ENCODE assay signal across 16 mouse cellular contexts in the genomic region with DNA sequence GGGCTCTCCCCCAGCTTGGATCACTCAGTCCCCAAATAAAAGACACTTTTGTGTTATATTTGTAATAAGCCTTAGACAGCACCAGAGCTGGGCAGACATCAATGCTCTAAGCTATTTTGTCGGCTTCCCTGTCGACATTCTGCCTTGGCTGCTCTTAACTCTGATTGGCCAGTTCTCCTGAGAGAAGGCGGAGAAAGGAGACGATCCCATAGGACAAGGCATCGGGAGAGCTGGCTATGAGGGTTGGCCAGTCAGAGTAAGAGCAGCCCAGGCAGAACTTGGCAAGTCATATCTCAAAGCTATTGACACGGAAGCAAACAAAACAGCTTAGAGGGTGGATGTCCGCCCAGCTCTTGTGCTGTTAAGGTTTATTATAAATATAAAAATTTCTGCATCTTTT.
DNase-seq lines count a peak whose midpoint lies in the region; ATAC-seq lines count a peak whose summit lies in the region.
"Had no signal": no experiment of that assay in that cellular context is flagged by ENCODE, and none has a peak within 500 bp of the region (broad histone marks: within the 10 kb centered on the region; RNA-seq: fewer than 3 reads in every experiment).

No protein-coding gene starts in this region.

- no peaks in the 10 kb centered on the region for H3K9me3 ChIP-seq in hindbrain, embryonic 13.5 days
- H3K9me3 ChIP-seq in hindbrain, embryonic 12.5 days (replicated peaks), result no peaks in the 10 kb centered on the region
- H3K9me3 ChIP-seq in neural tube, embryonic 13.5 days, result no peaks in the 10 kb centered on the region
- no peaks in the 10 kb centered on the region for H3K9me3 ChIP-seq in neural tube, embryonic 15.5 days (replicated peaks)
- H3K9me3 ChIP-seq: embryonic facial prominence, embryonic 15.5 days had no signal

- peak; percentile 35 for DNase-seq in forelimb bud, embryonic 11.5 days (ENCODE audit: low read depth, low spot score)
- no peak for DNase-seq in adrenal gland, postnatal 14 days
- no peak for DNase-seq in cerebellum, adult 11-12 months
- DNase-seq: adrenal gland, postnatal 36 days; cerebellum, adult 2 months; gastrocnemius, postnatal 14 days; left cerebral cortex, postnatal 4 days; liver, postnatal 0 days; right cerebral cortex, postnatal 14 days; thymus, postnatal 36 days had no signal

- no peak overlapping the region for H3K9ac ChIP-seq in hindbrain, embryonic 13.5 days
- no peak overlapping the region for H3K9ac ChIP-seq in hindbrain, embryonic 12.5 days
- no peak overlapping the region for H3K9ac ChIP-seq in neural tube, embryonic 13.5 days
- no peak overlapping the region for H3K9ac ChIP-seq in neural tube, embryonic 15.5 days (replicated peaks)
- H3K9ac ChIP-seq: embryonic facial prominence, embryonic 15.5 days; liver, postnatal 0 days had no signal

- H3K4me1 ChIP-seq in hindbrain, embryonic 13.5 days (replicated peaks), result no peaks in the 10 kb centered on the region
- H3K4me1 ChIP-seq in hindbrain, embryonic 12.5 days, result 0 out of 2 replicates have a peak, but pooled peaks cover 3% of the 10 kb centered on the region
- H3K4me1 ChIP-seq in neural tube, embryonic 13.5 days (replicated peaks), result peaks cover 9% of the 10 kb centered on the region; the same call in 1 of the 2 replicates
- H3K4me1 ChIP-seq in neural tube, embryonic 15.5 days, result no peaks in the 10 kb centered on the region

- no peak overlapping the region for H3K4me2 ChIP-seq in hindbrain, embryonic 13.5 days
- H3K4me2 ChIP-seq in hindbrain, embryonic 12.5 days (replicated peaks), result no peak overlapping the region; the same call in 1 of the 2 replicates
- H3K4me2 ChIP-seq in neural tube, embryonic 13.5 days, result no peak overlapping the region
- H3K4me2 ChIP-seq in neural tube, embryonic 15.5 days, result no peak overlapping the region
- H3K4me2 ChIP-seq: embryonic facial prominence, embryonic 15.5 days had no signal

- no peak overlapping the region for H3K4me3 ChIP-seq in hindbrain, embryonic 13.5 days
- no peak overlapping the region for H3K4me3 ChIP-seq in hindbrain, embryonic 12.5 days
- no peak overlapping the region for H3K4me3 ChIP-seq in neural tube, embryonic 13.5 days
- H3K4me3 ChIP-seq in neural tube, embryonic 15.5 days (replicated peaks), result no peak overlapping the region
- H3K4me3 ChIP-seq: embryonic facial prominence, embryonic 15.5 days had no signal

- H3K27me3 ChIP-seq in hindbrain, embryonic 13.5 days, result no peaks in the 10 kb centered on the region
- H3K27me3 ChIP-seq in hindbrain, embryonic 12.5 days, result no peaks in the 10 kb centered on the region
- no peaks in the 10 kb centered on the region for H3K27me3 ChIP-seq in neural tube, embryonic 13.5 days
- no peaks in the 10 kb centered on the region for H3K27me3 ChIP-seq in neural tube, embryonic 15.5 days (replicated peaks)
- H3K27me3 ChIP-seq: CH12.LX; embryonic facial prominence, embryonic 15.5 days had no signal

- 47% methylated on average over 7 of the region's 7 CpGs for WGBS in hindbrain, embryonic 13.5 days
- WGBS in hindbrain, embryonic 12.5 days, result 41% methylated on average over 7 of the region's 7 CpGs
- 39% methylated on average over 7 of the region's 7 CpGs for WGBS in neural tube, embryonic 13.5 days
- WGBS in neural tube, embryonic 15.5 days, result 41% methylated on average over 7 of the region's 7 CpGs

- ATAC-seq in hindbrain, embryonic 13.5 days (ENCODE audit: low FRiP score), result 0 out of 2 replicates have a peak, but pooled peaks have one; percentile 28
- no peak for ATAC-seq in hindbrain, embryonic 12.5 days (ENCODE audit: low FRiP score)
- ATAC-seq in neural tube, embryonic 13.5 days (ENCODE audit: low read depth), result peak; percentile 53; the same call in 1 of the 2 replicates
- ATAC-seq in neural tube, embryonic 15.5 days (ENCODE audit: low FRiP score), result no peak
- ATAC-seq: liver, postnatal 0 days had no signal

- no peaks in the 10 kb centered on the region; the same call in 1 of the 2 replicates for H3K36me3 ChIP-seq in hindbrain, embryonic 13.5 days
- no peaks in the 10 kb centered on the region for H3K36me3 ChIP-seq in hindbrain, embryonic 12.5 days
- peaks cover 5% of the 10 kb centered on the region; the same call in 1 of the 2 replicates for H3K36me3 ChIP-seq in neural tube, embryonic 13.5 days
- peaks cover 9% of the 10 kb centered on the region; the same call in 1 of the 2 replicates for H3K36me3 ChIP-seq in neural tube, embryonic 15.5 days
- H3K36me3 ChIP-seq: embryonic facial prominence, embryonic 15.5 days had no signal

- H3K27ac ChIP-seq in hindbrain, embryonic 13.5 days, result no peak overlapping the region
- no peak overlapping the region for H3K27ac ChIP-seq in hindbrain, embryonic 12.5 days
- H3K27ac ChIP-seq in neural tube, embryonic 13.5 days (replicated peaks), result no peak overlapping the region
- H3K27ac ChIP-seq in neural tube, embryonic 15.5 days (replicated peaks), result no peak overlapping the region
- H3K27ac ChIP-seq: embryonic facial prominence, embryonic 15.5 days had no signal

Comparison
In these comparisons a context has a peak if more than half of its experiments do, and no peak if none do; other contexts are left out.
1. ATAC-seq: peak in hindbrain, embryonic 13.5 days (single experiment) and neural tube, embryonic 13.5 days (single experiment); none in hindbrain, embryonic 12.5 days (single experiment) and neural tube, embryonic 15.5 days (single experiment).